Mouse (Mus musculus) adrenal gland, postnatal 36 days (tissue): ENCODE data around the gene Art3. TPM values are rescaled to one million over a fixed set of nuclear protein-coding genes. Genes with fewer than 3 reads are reported as not detected.
A peak's percentile ranks its signal among the peaks of the same experiment; 100 is the strongest.

Source experiments
- DNase-seq, 2 experiments: peaks; one replicate each; pipeline ENCODE4 v3.0.0; 2021; ENCODE audit warnings: mixed read lengths in 1 of 2
- long read RNA-seq, 2 experiments: library from polyadenylated mRNA; stranded (forward); transcript quantifications; one replicate each; pipeline ENCODE4 v2.0.0; 2021; ENCODE audit warnings: borderline sequencing depth in 2 of 2
- total RNA-seq, 2 experiments: library from RNA; stranded (reverse); gene quantifications; 2 replicates each; pipeline ENCODE4 v1.2.3; 2021

Art3 gene
- 10 to 100 TPM; 56.8 to 62.4 TPM for total RNA-seq
- long read RNA-seq, experiment 1, partial matches to known transcripts, result 2 of 35 reads
- long read RNA-seq, experiment 1, other reads (novel, unspliced or antisense), result 30 of 35 reads
- long read RNA-seq, experiment 2, partial matches to known transcripts, result 0 of 8 reads
- long read RNA-seq, experiment 2, other reads (novel, unspliced or antisense), result 8 of 8 reads

DNA sequence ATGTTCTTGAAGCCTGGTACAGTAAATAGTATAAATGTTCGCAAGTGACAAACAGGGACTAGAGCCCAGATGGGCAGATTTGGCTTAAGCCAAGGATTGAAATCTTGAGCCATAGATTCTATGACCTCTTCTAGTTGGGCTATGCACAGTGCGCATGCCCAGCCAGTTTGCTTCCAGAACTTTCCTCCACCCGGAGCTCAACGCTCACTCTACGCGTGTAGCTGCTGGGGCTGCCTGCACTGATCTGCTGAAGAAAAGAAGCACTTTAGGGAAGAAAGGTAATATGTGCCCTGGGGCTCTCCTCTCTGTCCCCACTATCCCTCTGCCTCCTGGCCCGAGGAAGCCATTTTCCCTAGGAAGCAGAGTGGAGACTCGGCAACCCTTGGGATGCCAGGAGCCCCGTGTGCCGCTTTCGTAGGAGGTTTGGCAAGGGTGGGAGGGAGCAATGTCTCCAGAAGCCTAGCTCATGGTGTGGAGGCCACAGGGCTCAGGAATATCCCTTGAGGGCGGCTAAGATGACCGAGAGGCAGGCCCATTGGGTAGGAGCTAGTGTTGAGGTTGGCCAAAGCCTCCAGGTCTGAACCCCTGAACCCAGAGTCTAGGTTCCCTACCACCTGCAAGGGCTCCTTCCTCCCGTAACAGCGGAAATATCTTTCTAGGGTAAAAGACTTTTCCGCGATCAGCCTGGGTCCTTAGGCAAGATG lies at the start of gene Art3:
Gene Art3, plus strand, starts transcription at position 193 of the 704 bp plus-strand sequence.
- DNase-seq, result no peak

DNA sequence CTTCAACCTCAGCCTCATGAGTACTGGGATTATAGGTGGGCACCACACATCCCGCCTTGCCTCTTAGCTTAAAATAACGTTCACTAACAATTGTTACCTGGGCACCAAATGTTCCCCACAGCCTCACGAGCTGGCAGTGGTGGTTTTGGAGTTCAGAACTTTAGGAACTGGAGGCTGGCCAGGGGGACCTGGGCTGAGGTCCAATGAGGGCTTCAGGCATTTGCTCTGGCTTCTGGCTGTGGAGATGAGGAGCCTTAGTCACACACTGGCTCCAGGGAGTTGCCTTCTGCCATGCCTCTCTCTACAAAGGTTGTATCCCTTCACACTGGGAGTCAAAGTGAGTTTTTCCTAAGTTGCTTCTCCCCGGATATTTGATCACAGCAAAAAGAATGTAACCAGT lies 49.1 kb upstream of the Art3 start:
- DNase-seq, result peak in 1 of 2 experiments; percentile 42

DNA sequence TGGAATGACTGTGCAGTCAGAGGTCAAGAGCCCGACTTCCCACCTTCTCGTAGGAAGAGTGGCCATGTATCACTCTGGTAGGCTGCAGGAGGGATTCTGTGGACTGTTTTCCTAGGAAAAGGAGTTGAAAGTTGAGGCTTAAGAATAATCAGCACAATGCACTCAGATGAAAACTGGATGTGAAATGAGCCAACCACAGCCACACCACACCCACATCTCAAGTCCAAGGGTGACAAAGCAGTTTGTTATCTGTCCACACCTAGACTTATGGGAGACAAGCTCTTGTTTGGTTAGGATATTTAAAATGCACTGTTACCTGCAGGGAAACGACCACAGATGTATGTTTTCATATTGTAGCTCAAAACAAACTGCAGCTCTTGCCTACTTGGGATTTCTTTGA lies 48.5 kb upstream of the Art3 start:
- no peak for DNase-seq

DNA sequence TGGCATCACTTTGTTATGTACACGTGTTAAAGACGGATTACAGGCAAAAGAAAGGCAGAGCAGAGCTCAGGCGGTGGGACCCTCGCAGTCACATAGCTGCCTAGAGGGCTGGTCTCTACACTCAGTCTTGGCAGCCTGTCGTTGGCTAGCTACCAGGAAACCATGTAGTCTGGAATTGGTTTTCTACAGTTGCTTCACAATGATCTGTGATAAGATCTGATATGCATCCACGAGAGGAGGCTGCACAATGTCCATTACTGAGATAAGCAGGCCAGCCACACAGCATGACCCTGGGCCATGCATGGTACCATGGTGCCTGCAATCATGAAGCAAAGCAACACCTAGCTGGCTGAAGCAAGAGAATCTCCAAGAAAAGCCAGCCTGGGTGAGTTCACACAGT lies 43.8 kb upstream of the Art3 start:
- DNase-seq, result no peak

DNA sequence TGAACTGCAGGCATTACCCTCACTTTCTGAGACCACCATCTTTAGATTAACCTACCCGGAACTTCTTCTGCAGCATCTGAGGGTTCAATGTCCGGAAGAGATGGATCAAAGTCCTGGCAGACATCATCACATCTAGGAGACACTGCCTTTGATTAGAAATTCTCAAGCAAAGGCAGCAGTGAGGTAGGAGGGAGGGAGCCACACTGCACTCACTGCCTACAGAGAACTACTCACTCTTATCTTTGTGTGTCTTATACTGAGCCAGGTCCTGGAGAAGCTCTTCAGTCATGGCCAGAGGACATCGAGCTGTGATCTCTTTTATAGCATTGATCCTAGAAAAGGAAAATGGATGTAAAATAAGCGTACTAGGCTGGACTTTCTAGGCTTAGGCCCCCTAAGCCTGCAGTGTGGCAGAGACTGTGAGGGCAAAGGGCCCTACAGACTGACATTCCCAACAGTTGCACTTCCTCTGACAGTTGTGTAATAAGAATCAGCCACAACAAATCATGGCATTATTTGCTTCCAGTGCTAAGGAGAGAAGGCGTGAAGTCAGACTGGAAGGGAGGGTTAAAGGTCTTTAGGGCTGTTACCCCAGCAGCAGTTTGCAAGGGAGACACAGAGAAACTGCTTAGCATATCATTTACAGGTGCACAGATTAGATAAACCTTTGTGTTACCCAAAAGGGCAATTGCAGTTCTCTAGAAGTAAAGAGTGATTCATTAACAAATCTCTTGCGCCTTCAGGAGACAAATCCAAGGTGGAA lies 39.8 kb upstream of the Art3 start:
- DNase-seq, result no peak

- DNase-seq, result peak; percentile 16 to 34
Measured at GRCm38 (mm10) chr5:92294525-92294924, 37.1 kb upstream of the Art3 start.

DNA sequence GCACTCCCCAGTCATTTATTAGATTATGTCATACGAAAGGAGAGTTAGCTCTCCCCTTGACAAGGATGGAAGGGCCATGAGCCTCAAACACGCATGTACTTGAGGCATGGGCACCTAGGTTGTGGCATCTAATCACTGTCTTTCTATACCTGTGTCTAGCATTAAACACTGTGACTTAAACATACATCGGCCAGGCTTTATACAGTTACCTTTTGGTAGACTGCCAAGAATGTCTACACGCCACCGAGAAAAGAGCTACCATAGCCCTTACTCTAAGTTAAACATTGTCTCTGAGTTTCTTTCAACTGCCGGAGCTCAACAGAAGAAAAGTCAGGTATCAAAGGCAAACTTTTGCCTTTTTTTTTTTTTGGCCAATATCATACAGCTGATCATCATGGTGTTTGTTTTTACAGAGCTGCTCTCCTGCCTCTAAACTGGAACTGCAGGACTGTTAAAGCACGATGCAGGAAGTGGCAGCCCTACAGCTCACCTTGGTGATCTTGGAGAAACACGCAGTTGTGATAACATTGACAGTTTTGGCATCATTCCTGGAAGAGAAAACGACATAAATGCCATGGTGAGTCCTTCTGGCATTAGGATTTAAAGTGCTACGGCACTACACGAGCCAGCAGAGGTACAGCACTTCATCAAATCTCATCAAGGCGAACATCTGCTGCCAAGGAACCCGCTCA lies 29.3 kb upstream of the Art3 start:
- no peak for DNase-seq

- DNase-seq, result peak in 1 of 2 experiments; percentile 19
Measured at GRCm38 (mm10) chr5:92304291-92304690, 27.3 kb upstream of the Art3 start.

DNA sequence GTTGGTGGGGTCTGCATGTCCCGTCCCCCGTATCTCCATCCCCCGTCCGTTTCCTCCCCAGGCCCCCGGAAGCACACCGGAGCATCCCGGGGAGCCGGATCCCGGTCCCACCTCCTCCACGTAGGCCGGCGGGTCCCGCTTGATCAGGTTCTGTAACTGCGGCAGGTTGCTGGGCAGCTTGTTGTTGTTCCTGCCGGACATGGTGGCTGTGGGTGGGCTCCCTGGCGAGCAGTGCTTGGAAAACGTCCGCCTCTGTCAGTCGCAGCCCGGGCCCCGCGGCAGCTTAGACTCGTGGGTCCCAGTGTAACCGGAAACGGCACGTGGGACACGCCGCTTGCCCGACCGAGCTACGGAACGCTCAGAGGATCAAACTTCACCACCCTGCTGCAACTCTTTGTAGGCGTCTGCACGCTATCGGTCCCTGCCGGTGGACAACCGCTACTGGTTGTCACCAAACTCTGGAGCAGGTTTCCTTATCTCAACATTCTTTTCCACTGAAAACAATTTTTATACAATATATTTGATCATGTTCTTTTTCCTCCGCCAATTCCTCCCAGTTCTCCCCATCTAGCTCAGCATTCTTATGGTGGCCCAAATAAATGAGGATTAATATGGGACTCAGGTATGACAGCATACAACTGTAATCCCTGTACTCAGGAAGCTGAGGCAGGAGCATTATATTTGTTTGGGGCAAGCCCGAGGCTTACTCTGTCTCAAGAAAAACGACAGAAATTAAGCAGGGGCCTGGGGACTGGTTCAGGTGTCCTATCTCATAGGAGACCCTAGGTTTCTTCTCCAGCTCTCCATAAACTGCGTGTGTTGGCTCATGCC lies 21.7 kb upstream of the Art3 start, which contains the start of gene Sdad1:
Gene Sdad1, minus strand, starts transcription at position 799 of the 831 bp plus-strand sequence.
- DNase-seq, result peak; percentile 94 to 95

- peak; percentile 85 to 90 for DNase-seq
Measured at GRCm38 (mm10) chr5:92312046-92312715, 19.4 kb upstream of the Art3 start.

DNA sequence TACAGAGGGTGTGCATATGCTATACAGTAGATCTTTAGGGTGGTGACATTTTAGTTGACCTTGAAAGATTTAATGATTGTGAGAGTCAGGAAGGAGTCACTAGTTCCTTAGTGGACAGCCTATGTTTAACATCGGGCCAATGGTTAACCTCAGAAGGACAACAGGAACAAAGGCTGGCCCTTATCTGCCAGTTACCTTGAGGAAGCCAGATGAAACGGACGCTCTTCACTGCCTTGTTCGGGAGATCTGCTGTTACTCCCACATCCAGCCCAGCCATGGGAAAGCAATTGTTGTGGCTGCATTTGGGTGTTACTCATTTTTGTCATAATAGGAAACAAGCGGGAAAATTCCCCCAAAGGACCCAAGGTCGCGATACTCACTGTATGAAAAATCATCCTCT lies 17.9 kb upstream of the Art3 start:
- DNase-seq, result no peak

GRCm38 (mm10) chr5:92318119-92318518 lies 13.5 kb upstream of the Art3 start:
- no peak for DNase-seq

- no peak for DNase-seq
Measured at GRCm38 (mm10) chr5:92318596-92318995, 13.0 kb upstream of the Art3 start.

- peak in 1 of 2 experiments; percentile 32 for DNase-seq
Measured at GRCm38 (mm10) chr5:92321631-92322400, 9.8 kb upstream of the Art3 start.

DNA sequence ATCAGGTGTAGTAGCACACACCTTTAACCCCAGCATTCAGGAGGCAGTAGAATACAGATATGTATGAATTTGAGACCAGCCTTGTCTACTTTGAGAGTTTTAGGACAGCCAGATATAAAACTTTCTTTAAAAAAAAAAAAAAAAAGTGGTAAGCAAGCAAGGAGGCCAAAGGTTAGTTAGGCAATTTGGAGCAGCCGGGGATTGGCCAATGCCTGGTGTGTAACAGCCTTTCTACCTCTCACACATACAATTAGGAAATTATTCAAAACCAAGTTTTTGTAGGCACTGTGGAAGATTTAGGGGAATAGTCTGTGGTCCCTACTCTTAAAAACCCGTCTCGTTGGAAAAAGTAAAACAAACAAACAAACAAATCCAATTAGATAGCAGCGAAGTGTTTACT lies 9.0 kb upstream of the Art3 start:
- peak in 1 of 2 experiments; percentile 26 for DNase-seq

DNA sequence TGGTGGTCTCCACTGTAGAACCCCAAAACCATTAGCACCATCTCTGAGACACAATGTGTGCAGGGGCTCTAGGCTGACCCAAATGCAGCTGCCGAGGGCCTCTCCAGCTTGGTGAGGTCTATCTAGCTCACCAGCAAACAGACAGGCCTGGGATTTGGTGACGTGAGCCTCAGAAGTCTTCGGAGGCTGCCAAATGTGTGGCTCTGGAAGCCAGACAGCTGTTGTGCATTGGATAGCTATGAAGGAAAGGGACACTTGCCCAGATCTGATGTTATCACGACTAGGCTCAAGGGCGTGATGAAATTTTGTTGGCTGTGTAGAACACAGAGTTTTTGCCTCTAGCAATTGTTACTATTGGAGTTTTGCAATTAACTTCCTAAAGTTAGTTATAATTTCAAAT lies 8.4 kb upstream of the Art3 start:
- peak; percentile 54 to 59 for DNase-seq

DNA sequence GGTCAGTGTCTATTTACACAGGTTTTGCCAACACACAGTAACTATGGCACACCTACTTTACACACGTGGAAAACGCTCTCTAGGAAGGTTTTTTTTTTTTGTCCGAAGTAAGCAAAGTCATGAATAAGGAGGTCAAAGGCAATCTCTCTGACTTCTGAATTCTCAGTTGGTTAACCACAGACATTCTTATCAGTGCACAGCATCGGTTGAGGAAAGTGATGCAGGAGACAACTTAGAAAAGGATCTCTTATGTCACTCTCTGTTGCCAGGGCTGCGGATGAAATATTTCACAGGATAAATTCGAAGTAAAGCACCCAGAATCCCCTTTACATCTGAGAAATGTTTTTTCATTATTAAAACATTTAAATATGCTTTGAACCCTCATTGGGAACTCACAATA lies 4.3 kb upstream of the Art3 start:
- DNase-seq, result no peak

- DNase-seq, result no peak
Measured at GRCm38 (mm10) chr5:92327929-92328328, 3.7 kb upstream of the Art3 start, which contains the start of gene Cxcl9. TSS of gene Cxcl9 (minus strand) at chr5:92328079.

- DNase-seq, result no peak
Measured at GRCm38 (mm10) chr5:92331122-92331521, 505 bp upstream of the Art3 start.

- peak; percentile 50 for DNase-seq
Measured at GRCm38 (mm10) chr5:92332359-92332840, 773 bp downstream of the Art3 start.
